Mouse (Mus musculus) neural tube, embryonic 15.5 days (tissue): Measurements from ENCODE around the gene Zbtb38. TPM values are rescaled to one million over a fixed set of nuclear protein-coding genes. Genes with fewer than 3 reads are reported as not detected.

Experiments
- ATAC-seq: fragments of 200-750 bp; cut with Nextera tagmentation; 2 replicates; pipeline ENCODE4 v1.8.0; 2017; ENCODE audit warnings: mild to moderate bottlenecking, moderate TSS enrichment, moderate library complexity; ENCODE audit not compliant: low FRiP score
- H3K27ac ChIP-seq: fragments of 300-500 bp; sonication (generic); replicated peaks from 2 replicates; pipeline ENCODE4 v1.5.1; 2015; ENCODE audit warnings: mild to moderate bottlenecking, inconsistent platforms
- H3K27me3 ChIP-seq: fragments of 300-500 bp; sonication (generic); replicated peaks from 2 replicates; pipeline ENCODE4 v1.6.1; 2015; ENCODE audit warnings: inconsistent platforms
- H3K36me3 ChIP-seq: fragments of 300-500 bp; sonication (generic); 2 replicates; pipeline ENCODE4 v1.6.1; 2015; ENCODE audit warnings: inconsistent platforms
- H3K4me1 ChIP-seq: fragments of 300-500 bp; sonication (generic); 2 replicates; pipeline ENCODE4 v1.6.1; 2015; ENCODE audit warnings: inconsistent platforms
- H3K4me2 ChIP-seq: fragments of 300-500 bp; sonication (generic); 2 replicates; pipeline ENCODE4 v1.6.1; 2015; ENCODE audit warnings: inconsistent platforms, mild to moderate bottlenecking, moderate library complexity
- H3K4me3 ChIP-seq: fragments of 300-500 bp; sonication (generic); replicated peaks from 2 replicates; pipeline ENCODE4 v1.5.1; 2015; ENCODE audit warnings: mild to moderate bottlenecking, inconsistent platforms
- H3K9ac ChIP-seq: fragments of 300-500 bp; sonication (generic); replicated peaks from 2 replicates; pipeline ENCODE4 v1.6.1; 2015; ENCODE audit warnings: mild to moderate bottlenecking, inconsistent platforms
- H3K9me3 ChIP-seq: fragments of 300-500 bp; sonication (generic); replicated peaks from 2 replicates; pipeline ENCODE4 v1.6.1; 2016; ENCODE audit warnings: inconsistent platforms
- WGBS: fragments of 180-500 bp; shearing (Covaris S2); methylation state at CpG from one replicate; pipeline ENCODE4 v1.1.7; 2015; ENCODE audit warnings: mixed read lengths; 5-methylcytosine and 5-hydroxymethylcytosine counted together
- polyA plus RNA-seq: library from polyadenylated mRNA; unstranded; fragments of >200 nt; fragmentation: Nextera tagmentation; extraction: Ambion mirVana; gene quantifications from 2 replicates; pipeline ENCODE4 v1.2.1, GENCODE M21; 2015

The Zbtb38 gene
- polyA plus RNA-seq, 1 experiment from 2014 or later, result 52.3 TPM

- 94% methylated on average over 16 of the region's 16 CpGs for WGBS
- Histone ChIP-seq H3K27me3 (no peaks in the 10 kb centered on the region), H3K4me2 (no peak overlapping the region), H3K36me3 (no peaks in the 10 kb centered on the region), H3K4me1 (peaks cover 40% of the 10 kb centered on the region), H3K4me3 (no peak overlapping the region), H3K27ac (no peak overlapping the region), H3K9ac (no peak overlapping the region), H3K9me3 (no peaks in the 10 kb centered on the region)
- no peak for ATAC-seq
Observed at GRCm38 (mm10) chr9:96717698-96718401, 34.8 kb downstream of the Zbtb38 start.

- Histone ChIP-seq H3K4me2 (no peak overlapping the region), H3K27ac (no peak overlapping the region), H3K9ac (no peak overlapping the region), H3K4me1 (peaks cover 40% of the 10 kb centered on the region), H3K9me3 (no peaks in the 10 kb centered on the region), H3K27me3 (no peaks in the 10 kb centered on the region), H3K36me3 (no peaks in the 10 kb centered on the region), H3K4me3 (no peak overlapping the region)
- 87% methylated on average over 14 of the region's 14 CpGs for WGBS
- no peak for ATAC-seq
Observed at GRCm38 (mm10) chr9:96716735-96717444, 35.7 kb downstream of the Zbtb38 start.

GRCm38 (mm10) chr9:96716136-96716535, 36.5 kb downstream of the Zbtb38 start:
- WGBS, result 83% methylated on average over 10 of the region's 10 CpGs
- H3K4me3 ChIP-seq, result no peak overlapping the region
- no peaks in the 10 kb centered on the region for H3K36me3 ChIP-seq
- H3K4me1 ChIP-seq, result peaks cover 37% of the 10 kb centered on the region
- H3K9me3 ChIP-seq, result no peaks in the 10 kb centered on the region
- no peak for ATAC-seq
- no peak overlapping the region for H3K9ac ChIP-seq
- H3K4me2 ChIP-seq, result no peak overlapping the region
- no peak overlapping the region for H3K27ac ChIP-seq
- H3K27me3 ChIP-seq, result no peaks in the 10 kb centered on the region

- H3K9me3 ChIP-seq, result no peaks in the 10 kb centered on the region
- no peaks in the 10 kb centered on the region for H3K27me3 ChIP-seq
- no peaks in the 10 kb centered on the region for H3K36me3 ChIP-seq
- H3K4me3 ChIP-seq, result no peak overlapping the region
- H3K4me1 ChIP-seq, result peaks cover 33% of the 10 kb centered on the region
- ATAC-seq, result no peak
- H3K4me2 ChIP-seq, result no peak overlapping the region
- no peak overlapping the region for H3K9ac ChIP-seq
- H3K27ac ChIP-seq, result no peak overlapping the region
- 70% methylated on average over 11 of the region's 11 CpGs for WGBS
Observed at GRCm38 (mm10) chr9:96715171-96715570, 37.5 kb downstream of the Zbtb38 start.

GRCm38 (mm10) chr9:96713472-96714390, 38.9 kb downstream of the Zbtb38 start:
- no peak overlapping the region for H3K9ac ChIP-seq
- peak overlapping the region; percentile 37 for H3K27ac ChIP-seq
- no peak; the same call in 1 of the 2 replicates for ATAC-seq
- 65% methylated on average over 14 of the region's 14 CpGs for WGBS
- H3K9me3 ChIP-seq, result no peaks in the 10 kb centered on the region
- no peak overlapping the region for H3K4me3 ChIP-seq
- H3K36me3 ChIP-seq, result no peaks in the 10 kb centered on the region; the same call in 1 of the 2 replicates
- no peaks in the 10 kb centered on the region for H3K27me3 ChIP-seq
- peak overlapping the region; percentile 25; the same call in 1 of the 2 replicates for H3K4me2 ChIP-seq
- H3K4me1 ChIP-seq, result peaks cover 27% of the 10 kb centered on the region

- Histone ChIP-seq H3K36me3 (no peaks in the 10 kb centered on the region; the same call in 1 of the 2 replicates), H3K27me3 (no peaks in the 10 kb centered on the region), H3K27ac (peak overlapping the region; percentile 37), H3K4me1 (peaks cover 23% of the 10 kb centered on the region), H3K4me2 (peak overlapping the region; percentile 25; the same call in 1 of the 2 replicates), H3K4me3 (no peak overlapping the region), H3K9me3 (no peaks in the 10 kb centered on the region), H3K9ac (no peak overlapping the region)
- 76% methylated on average over 14 of the region's 14 CpGs for WGBS
- ATAC-seq, result no peak
Observed at GRCm38 (mm10) chr9:96712758-96713471, 39.7 kb downstream of the Zbtb38 start.

GRCm38 (mm10) chr9:96712045-96712444, 40.6 kb downstream of the Zbtb38 start:
- no peak for ATAC-seq
- H3K36me3 ChIP-seq, result no peaks in the 10 kb centered on the region; the same call in 1 of the 2 replicates
- no peaks in the 10 kb centered on the region for H3K27me3 ChIP-seq
- WGBS, result 93% methylated on average over 12 of the region's 12 CpGs
- no peak overlapping the region for H3K9ac ChIP-seq
- no peak overlapping the region for H3K27ac ChIP-seq
- no peak overlapping the region for H3K4me3 ChIP-seq
- no peaks in the 10 kb centered on the region for H3K9me3 ChIP-seq
- H3K4me1 ChIP-seq, result peaks cover 21% of the 10 kb centered on the region
- no peak overlapping the region for H3K4me2 ChIP-seq

- no peaks in the 10 kb centered on the region for H3K9me3 ChIP-seq
- H3K9ac ChIP-seq, result no peak overlapping the region
- H3K4me1 ChIP-seq, result peaks cover 23% of the 10 kb centered on the region
- H3K4me3 ChIP-seq, result no peak overlapping the region
- H3K4me2 ChIP-seq, result no peak overlapping the region
- H3K27me3 ChIP-seq, result no peaks in the 10 kb centered on the region
- no peaks in the 10 kb centered on the region; the same call in 1 of the 2 replicates for H3K36me3 ChIP-seq
- no peak for ATAC-seq
- H3K27ac ChIP-seq, result no peak overlapping the region
- 83% methylated on average over 15 of the region's 15 CpGs for WGBS
Observed at GRCm38 (mm10) chr9:96710241-96710946, 42.2 kb downstream of the Zbtb38 start.

- no peak for ATAC-seq
- Histone ChIP-seq H3K4me3 (no peak overlapping the region), H3K27ac (no peak overlapping the region), H3K4me2 (no peak overlapping the region), H3K36me3 (no peaks in the 10 kb centered on the region; the same call in 1 of the 2 replicates), H3K9me3 (no peaks in the 10 kb centered on the region), H3K4me1 (peaks cover 23% of the 10 kb centered on the region), H3K27me3 (no peaks in the 10 kb centered on the region), H3K9ac (no peak overlapping the region)
- WGBS, result 87% methylated on average over 9 of the region's 9 CpGs
Observed at GRCm38 (mm10) chr9:96708905-96709304, 43.7 kb downstream of the Zbtb38 start.

GRCm38 (mm10) chr9:96707964-96708363, 44.7 kb downstream of the Zbtb38 start:
- H3K36me3 ChIP-seq, result no peaks in the 10 kb centered on the region; the same call in 1 of the 2 replicates
- no peak for ATAC-seq
- no peak overlapping the region for H3K4me2 ChIP-seq
- 79% methylated on average over 4 of the region's 4 CpGs for WGBS
- H3K9ac ChIP-seq, result no peak overlapping the region
- no peaks in the 10 kb centered on the region for H3K27me3 ChIP-seq
- H3K27ac ChIP-seq, result no peak overlapping the region
- no peaks in the 10 kb centered on the region for H3K9me3 ChIP-seq
- peaks cover 17% of the 10 kb centered on the region for H3K4me1 ChIP-seq
- H3K4me3 ChIP-seq, result no peak overlapping the region
